Mouse (Mus musculus) lung, adult 2 months (tissue): ENCODE data around the gene Acad10. TPM values are rescaled to one million over a fixed set of nuclear protein-coding genes. Genes with fewer than 3 reads are reported as not detected.

Experiments used
- DNase-seq: peaks from one replicate; pipeline ENCODE4 v3.0.0; 2022
- H3K4me1 ChIP-seq: fragments of 200-500 bp; 2 replicates; pipeline ENCODE4 v1.6.1; 2011; ENCODE audit warnings: low read length; ENCODE audit not compliant: control insufficient read depth, insufficient read depth
- H3K4me3 ChIP-seq: fragments of 200-500 bp; replicated peaks from 2 replicates; pipeline ENCODE3; 2011; ENCODE audit warnings: low read depth, mild to moderate bottlenecking, control low read depth, low read length; ENCODE audit errors: extremely low read depth
- CTCF ChIP-seq: fragments of 200-500 bp; IDR thresholded peaks from 2 replicates; pipeline ENCODE4 v1.5.1; 2011; ENCODE audit warnings: mild to moderate bottlenecking, low read length, control low read depth; ENCODE audit not compliant: insufficient read depth
- POLR2A ChIP-seq: fragments of 200-500 bp; IDR thresholded peaks from 2 replicates; pipeline ENCODE4 v1.6.1; 2011; ENCODE audit warnings: low read depth, mild to moderate bottlenecking, control low read depth, low read length, borderline replicate concordance; ENCODE audit errors: extremely low read depth
- WGBS: fragments of 180-500 bp; shearing (Covaris S2); methylation state at CpG from one replicate; pipeline ENCODE4 v1.1.7; 2018; 5-methylcytosine and 5-hydroxymethylcytosine counted together
- polyA plus RNA-seq: library from polyadenylated mRNA; depleted of rRNA; stranded (reverse); fragments of >200 nt; gene quantifications from 2 replicates; pipeline ENCODE4 v1.2.3, GENCODE M21; 2012

The Acad10 gene
- polyA plus RNA-seq, 1 experiment, result 7.0 TPM

GRCm38 (mm10) chr5:121592816-121593407 is 67.4 kb downstream of the Acad10 start:
- DNase-seq, result no peak
- TF ChIP-seq CTCF (no peak), POLR2A (no peak)
- peak overlapping the region; percentile 89 for H3K4me3 ChIP-seq
- 2% methylated on average over 33 of the region's 33 CpGs for WGBS
- peaks cover 24% of the 10 kb centered on the region for H3K4me1 ChIP-seq

GRCm38 (mm10) chr5:121592064-121592815 is 68.1 kb downstream of the Acad10 start:
- 21% methylated on average over 11 of the region's 11 CpGs for WGBS
- no peak for DNase-seq
- TF ChIP-seq CTCF (no peak), POLR2A (peak; percentile 19; the same call in 1 of the 2 replicates)
- H3K4me3 ChIP-seq, result peak overlapping the region; percentile 89
- peaks cover 23% of the 10 kb centered on the region for H3K4me1 ChIP-seq

GRCm38 (mm10) chr5:121591417-121592063 is 68.8 kb downstream of the Acad10 start:
- Histone ChIP-seq H3K4me1 (peaks cover 22% of the 10 kb centered on the region), H3K4me3 (peak overlapping the region; percentile 58)
- TF ChIP-seq POLR2A (0 out of 2 replicates have a peak, but pooled peaks have one; percentile 29), CTCF (no peak)
- 12% methylated on average over 11 of the region's 11 CpGs for WGBS
- no peak for DNase-seq

GRCm38 (mm10) chr5:121589928-121590327 is 70.4 kb downstream of the Acad10 start:
- TF ChIP-seq POLR2A (no peak), CTCF (no peak)
- no peak for DNase-seq
- Histone ChIP-seq H3K4me1 (peaks cover 25% of the 10 kb centered on the region), H3K4me3 (no peak overlapping the region)
- 74% methylated on average over 6 of the region's 6 CpGs for WGBS

- WGBS, result 3% methylated on average over 6 of the region's 6 CpGs
- Histone ChIP-seq H3K4me3 (no peak overlapping the region), H3K4me1 (peaks cover 30% of the 10 kb centered on the region)
- TF ChIP-seq POLR2A, result peak; percentile 8; the same call in 1 of the 2 replicates
- TF ChIP-seq CTCF, result no peak
- peak; percentile 63 for DNase-seq
These were observed 73.8 kb downstream of the Acad10 start for GRCm38 (mm10) chr5:121586400-121587039.

GRCm38 (mm10) chr5:121585699-121586098 is 74.6 kb downstream of the Acad10 start:
- 72% methylated on average over 5 of the region's 5 CpGs for WGBS
- TF ChIP-seq CTCF, result no peak
- no peak for TF ChIP-seq POLR2A

GRCm38 (mm10) chr5:121585005-121585404 is 75.3 kb downstream of the Acad10 start:
- 92% methylated on average over 10 of the region's 10 CpGs for WGBS
- TF ChIP-seq POLR2A, result no peak
- TF ChIP-seq CTCF, result no peak
- DNase-seq, result no peak
- H3K4me3 ChIP-seq, result no peak overlapping the region
- peaks cover 24% of the 10 kb centered on the region for H3K4me1 ChIP-seq

More at GRCm38 (mm10) chr5:121585699-121586098, 74.6 kb downstream of the Acad10 start:
- H3K4me3 ChIP-seq, result no peak overlapping the region
- peaks cover 24% of the 10 kb centered on the region for H3K4me1 ChIP-seq
- DNase-seq, result no peak

GRCm38 (mm10) chr5:121583765-121584501 is 76.4 kb downstream of the Acad10 start:
- TF ChIP-seq POLR2A (peak; percentile 14; the same call in 1 of the 2 replicates), CTCF (peak; percentile 81)
- Histone ChIP-seq H3K4me3 (peak overlapping the region; percentile 5), H3K4me1 (peaks cover 24% of the 10 kb centered on the region)
- peak; percentile 92 for DNase-seq
- WGBS, result 25% methylated on average over 12 of the region's 12 CpGs
